Mouse (Mus musculus) hindbrain, embryonic 10.5 days (tissue): ENCODE measurements around the gene Pih1d1. TPM values are rescaled to one million over a fixed set of nuclear protein-coding genes. Genes with fewer than 3 reads are reported as not detected.

Experiments used
- DNase-seq: peaks from one replicate; pipeline ENCODE4 v3.0.0-alpha.2; 2017; ENCODE audit warnings: low spot score
- H3K27ac ChIP-seq: fragments of 300-500 bp; sonication (generic); 2 replicates; pipeline ENCODE4 v1.5.1; 2016; ENCODE audit warnings: mild to moderate bottlenecking, moderate library complexity
- H3K27me3 ChIP-seq: fragments of 300-500 bp; sonication (generic); 2 replicates; pipeline ENCODE4 v1.6.1; 2016; ENCODE audit warnings: mild to moderate bottlenecking; ENCODE audit not compliant: poor library complexity, insufficient read depth, severe bottlenecking
- H3K36me3 ChIP-seq: fragments of 300-500 bp; sonication (generic); 2 replicates; pipeline ENCODE4 v1.6.1; 2016; ENCODE audit warnings: mild to moderate bottlenecking, moderate library complexity
- H3K4me1 ChIP-seq: fragments of 300-500 bp; sonication (generic); replicated peaks from 2 replicates; pipeline ENCODE4 v1.6.1; 2016; ENCODE audit warnings: mild to moderate bottlenecking
- H3K4me3 ChIP-seq: fragments of 300-500 bp; sonication (generic); 2 replicates; pipeline ENCODE4 v1.5.1; 2016; ENCODE audit warnings: mild to moderate bottlenecking, moderate library complexity
- H3K9me3 ChIP-seq: fragments of 300-500 bp; sonication (generic); 2 replicates; pipeline ENCODE4 v1.6.1; 2016; ENCODE audit warnings: mild to moderate bottlenecking, moderate library complexity
- WGBS: fragments of 180-500 bp; shearing (Covaris S2); methylation state at CpG from one replicate; pipeline ENCODE4 v1.1.7; 2016; 5-methylcytosine and 5-hydroxymethylcytosine counted together
- polyA plus RNA-seq: library from polyadenylated mRNA; unstranded; fragments of >200 nt; fragmentation: Nextera tagmentation; extraction: Ambion mirVana; gene quantifications from 2 replicates; pipeline ENCODE4 v1.2.1, GENCODE M21; 2016

Pih1d1 gene
- polyA plus RNA-seq, 1 experiment from 2014 or later, result 116 TPM

DNA sequence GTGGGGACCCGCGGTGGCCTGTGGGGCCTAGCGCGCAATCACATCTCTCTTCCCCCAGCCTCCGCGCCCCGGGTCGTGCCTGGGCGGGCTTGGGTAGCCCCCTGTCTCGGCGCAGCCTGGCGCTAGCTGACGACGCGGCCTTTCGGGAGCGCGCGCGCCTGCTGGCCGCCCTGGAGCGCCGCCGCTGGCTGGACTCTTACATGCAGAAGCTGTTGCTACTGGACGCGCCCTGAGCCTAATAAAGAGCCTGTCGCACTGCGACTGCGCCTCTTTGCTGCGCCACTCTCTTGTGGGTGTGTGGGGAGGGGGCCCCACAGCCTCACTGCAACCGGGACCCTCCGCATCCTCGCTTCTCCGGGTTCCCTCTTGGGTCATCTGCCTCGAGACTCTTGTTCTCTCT is 27.4 kb downstream of the Pih1d1 start:
- H3K9me3 ChIP-seq, result no peaks in the 10 kb centered on the region
- H3K4me3 ChIP-seq, result peak overlapping the region; percentile 45
- DNase-seq, result no peak
- H3K27me3 ChIP-seq, result peaks cover 100% of the 10 kb centered on the region
- no peaks in the 10 kb centered on the region for H3K36me3 ChIP-seq
- whole genome bisulfite sequencing, result 5% methylated on average over 35 of the region's 35 CpGs
- peaks cover 38% of the 10 kb centered on the region for H3K4me1 ChIP-seq
- H3K27ac ChIP-seq, result no peak overlapping the region

DNA sequence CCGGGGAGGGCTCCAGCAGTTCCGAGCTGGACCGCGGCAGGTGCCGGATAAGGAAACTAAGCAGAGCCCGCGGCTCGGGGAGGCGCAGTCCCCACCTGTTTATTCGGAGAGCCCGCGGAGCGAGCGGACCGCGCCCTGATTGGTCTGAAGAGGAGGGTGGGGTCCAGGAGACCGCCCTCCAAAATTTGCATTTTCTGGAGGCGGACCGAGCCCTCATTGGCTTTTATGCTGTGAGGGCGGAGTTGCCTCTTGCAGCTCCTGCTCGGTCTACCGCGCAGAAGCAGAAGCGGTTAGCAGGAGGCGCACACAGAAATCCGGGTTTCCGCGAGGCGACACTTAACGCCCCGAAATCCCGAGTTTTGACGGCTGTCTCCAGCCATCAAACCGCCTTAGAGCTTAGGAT is 28.1 kb downstream of the Pih1d1 start:
- Histone ChIP-seq H3K9me3 (no peaks in the 10 kb centered on the region), H3K36me3 (no peaks in the 10 kb centered on the region), H3K4me1 (peaks cover 34% of the 10 kb centered on the region), H3K27me3 (peaks cover 100% of the 10 kb centered on the region), H3K27ac (no peak overlapping the region), H3K4me3 (peak overlapping the region; percentile 45)
- WGBS, result under 1% methylated on average over 34 of the region's 34 CpGs
- DNase-seq, result peak; percentile 89

DNA sequence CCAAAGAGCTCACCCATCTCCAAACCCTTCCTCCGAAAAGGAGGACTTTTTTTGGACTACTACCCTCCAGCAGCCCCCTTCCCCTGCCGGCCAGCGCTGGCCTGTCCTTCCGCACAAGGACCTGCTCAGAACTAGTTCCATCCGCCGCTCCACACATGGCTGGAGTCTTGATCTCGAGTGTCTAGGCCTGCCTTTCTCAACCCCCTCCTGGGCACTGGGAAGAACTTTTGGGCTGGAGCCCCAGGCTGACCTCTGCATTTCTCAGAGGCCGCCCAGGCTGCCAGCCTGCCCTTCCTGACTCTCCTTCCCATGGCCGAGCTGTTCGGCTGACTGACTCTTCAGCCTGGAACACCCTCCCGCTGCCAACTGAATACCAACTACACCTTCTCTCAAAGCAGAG is 28.5 kb downstream of the Pih1d1 start:
- WGBS, result 16% methylated on average over 11 of the region's 11 CpGs
- Histone ChIP-seq H3K27ac (no peak overlapping the region), H3K36me3 (no peaks in the 10 kb centered on the region)

DNA sequence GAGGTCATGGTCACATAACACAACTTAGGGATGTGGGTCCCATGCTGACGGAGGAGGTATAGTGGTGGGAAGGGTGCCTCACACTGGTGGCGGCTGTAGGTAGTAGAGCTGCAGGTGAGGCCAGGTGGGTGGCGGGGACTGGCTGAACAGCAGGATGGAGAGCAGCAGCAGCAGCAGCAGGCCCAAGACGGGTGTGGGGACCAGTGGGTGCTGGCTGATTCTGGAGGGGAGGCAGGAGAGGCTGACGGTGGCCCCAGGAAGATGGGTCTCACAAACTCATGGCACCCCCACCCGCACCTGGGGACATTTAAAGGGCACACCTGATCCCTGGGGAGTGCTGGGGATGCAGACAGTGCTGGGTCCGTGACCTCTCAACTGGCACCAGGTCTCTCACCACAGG is 29.6 kb downstream of the Pih1d1 start:
- 58% methylated on average over 7 of the region's 7 CpGs for WGBS
- no peak overlapping the region for H3K4me3 ChIP-seq
- peaks cover 32% of the 10 kb centered on the region for H3K4me1 ChIP-seq

More for the DNA sequence above, 28.5 kb downstream of the Pih1d1 start:
- Histone ChIP-seq H3K4me3 (peak overlapping the region; percentile 45), H3K4me1 (peaks cover 32% of the 10 kb centered on the region), H3K9me3 (no peaks in the 10 kb centered on the region), H3K27me3 (peaks cover 99% of the 10 kb centered on the region)
- DNase-seq, result no peak

DNA sequence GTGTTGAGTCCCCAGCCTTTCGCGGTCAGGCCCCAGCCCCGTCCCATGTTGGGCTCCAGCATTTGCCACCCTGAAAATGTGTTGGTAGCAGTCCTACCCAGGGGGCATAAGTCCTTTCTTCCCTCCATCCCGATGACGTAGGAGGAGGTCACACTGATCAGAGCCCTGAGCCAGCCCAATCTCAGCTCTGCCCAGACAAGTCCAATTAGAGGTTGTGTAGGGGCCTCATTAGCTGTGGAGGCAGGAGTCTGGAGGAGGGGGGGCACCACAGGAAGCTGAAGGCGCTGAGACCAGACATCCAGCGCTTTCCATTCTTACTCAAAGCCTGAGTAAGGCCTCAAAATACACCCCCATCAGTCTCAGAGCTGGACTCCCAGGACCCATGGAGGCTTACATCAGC is 31.8 kb downstream of the Pih1d1 start:
- no peak for DNase-seq
- Histone ChIP-seq H3K4me3 (no peak overlapping the region), H3K27ac (0 out of 2 replicates have a peak overlapping the region, but pooled peaks have one; percentile 20), H3K4me1 (peaks cover 31% of the 10 kb centered on the region), H3K27me3 (peaks cover 97% of the 10 kb centered on the region), H3K36me3 (no peaks in the 10 kb centered on the region), H3K9me3 (no peaks in the 10 kb centered on the region)
- WGBS, result 68% methylated on average over 7 of the region's 7 CpGs

More for the DNA sequence above, 29.6 kb downstream of the Pih1d1 start:
- DNase-seq, result no peak
- Histone ChIP-seq H3K9me3 (no peaks in the 10 kb centered on the region), H3K27ac (no peak overlapping the region), H3K36me3 (no peaks in the 10 kb centered on the region), H3K27me3 (peaks cover 99% of the 10 kb centered on the region)

DNA sequence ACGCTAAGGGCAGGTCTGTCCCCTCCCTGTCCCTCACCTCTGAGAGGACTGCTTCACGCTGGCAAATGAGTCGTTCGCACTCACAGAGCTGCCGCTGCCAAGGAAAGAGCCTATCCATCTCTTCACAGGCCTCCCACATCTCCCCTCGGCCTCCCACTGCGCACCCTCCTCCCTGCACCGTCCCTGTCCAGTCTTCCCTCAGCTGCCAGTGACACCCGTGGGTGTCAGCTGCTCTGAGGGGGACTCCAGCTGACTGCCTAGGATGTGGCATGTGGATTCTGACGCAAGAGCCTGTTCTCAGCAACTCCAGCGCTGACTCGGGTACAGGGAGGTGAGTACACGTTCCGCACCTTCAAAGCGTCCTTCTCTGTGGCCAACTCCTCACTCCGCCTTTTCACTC is 35.5 kb downstream of the Pih1d1 start:
- H3K27ac ChIP-seq, result no peak overlapping the region
- H3K4me1 ChIP-seq, result peaks cover 34% of the 10 kb centered on the region
- H3K36me3 ChIP-seq, result no peaks in the 10 kb centered on the region
- no peak overlapping the region for H3K4me3 ChIP-seq
- no peaks in the 10 kb centered on the region for H3K9me3 ChIP-seq
- DNase-seq, result no peak
- H3K27me3 ChIP-seq, result peaks cover 81% of the 10 kb centered on the region
- 59% methylated on average over 16 of the region's 16 CpGs for WGBS

DNA sequence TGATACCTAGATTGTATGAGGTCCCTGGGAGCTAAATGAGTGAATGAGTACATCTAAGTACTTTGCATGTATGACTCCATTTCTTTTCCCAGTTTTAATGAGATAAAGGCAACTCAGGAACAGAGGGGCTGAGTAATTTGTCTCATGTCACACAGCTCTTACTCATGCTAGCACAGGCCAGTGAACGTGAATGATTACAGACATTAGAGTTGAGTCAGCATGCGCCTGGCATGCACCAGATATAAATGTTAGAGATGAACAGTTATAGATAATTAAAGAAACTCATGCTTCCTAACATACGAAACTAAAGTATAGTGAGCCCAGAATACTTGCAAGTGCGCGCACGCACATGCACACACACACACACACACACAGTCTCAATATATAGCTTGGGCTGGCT is 36.1 kb downstream of the Pih1d1 start:
- 90% methylated on average over 6 of the region's 6 CpGs for WGBS
- peaks cover 75% of the 10 kb centered on the region for H3K27me3 ChIP-seq

DNA sequence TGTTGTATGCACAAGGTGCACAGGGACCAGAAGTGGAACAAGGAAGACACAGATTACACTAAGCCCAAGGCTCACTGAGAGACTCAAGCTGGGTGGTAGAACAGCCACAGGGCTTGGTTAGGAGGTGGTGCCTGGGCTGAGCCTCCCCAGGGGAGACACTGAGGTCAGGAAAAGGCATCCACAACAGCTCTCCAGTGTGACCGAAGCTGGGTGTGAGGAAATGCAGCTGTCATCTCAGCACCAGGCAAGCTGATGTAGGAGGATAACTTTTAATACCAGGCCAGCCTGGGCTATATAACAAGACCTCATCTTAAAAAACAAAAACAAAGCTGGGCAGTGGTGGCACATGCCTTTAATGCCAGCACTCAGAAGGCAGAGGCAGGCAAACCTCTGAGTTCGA is 37.1 kb downstream of the Pih1d1 start:
- 74% methylated on average over 2 of the region's 2 CpGs for WGBS
- H3K27ac ChIP-seq, result no peak overlapping the region
- peaks cover 74% of the 10 kb centered on the region for H3K27me3 ChIP-seq

More for the DNA sequence above, 36.1 kb downstream of the Pih1d1 start:
- H3K4me1 ChIP-seq, result peaks cover 34% of the 10 kb centered on the region
- DNase-seq, result no peak
- no peaks in the 10 kb centered on the region for H3K36me3 ChIP-seq
- H3K27ac ChIP-seq, result no peak overlapping the region
- H3K4me3 ChIP-seq, result no peak overlapping the region
- no peaks in the 10 kb centered on the region for H3K9me3 ChIP-seq

DNA sequence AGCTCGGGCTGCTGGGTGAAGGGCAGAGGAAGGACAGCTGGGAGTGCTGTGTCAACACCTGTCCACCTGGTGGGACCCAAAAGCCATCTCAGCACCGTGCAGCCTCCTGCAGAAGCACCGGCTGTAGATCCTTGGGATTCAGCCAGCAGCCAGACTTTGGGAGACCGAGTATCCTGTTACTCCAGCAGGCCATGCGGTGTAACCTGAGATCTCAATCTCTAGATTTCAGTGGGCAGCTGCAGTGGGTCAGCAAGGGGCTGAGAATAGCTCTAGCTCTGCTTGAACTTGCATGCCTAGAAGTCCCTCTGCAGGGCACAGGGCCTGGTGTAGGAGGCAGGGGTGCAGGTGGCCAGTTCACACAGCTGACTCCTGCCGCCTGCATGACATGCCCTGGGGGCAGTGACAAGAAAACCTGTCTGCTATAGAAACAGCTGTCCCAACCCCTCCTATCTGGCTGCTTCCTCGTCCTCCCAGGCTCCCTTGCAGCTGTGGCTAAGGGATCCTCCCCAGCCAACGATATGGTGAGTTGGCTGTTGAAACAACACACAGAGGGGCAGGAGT is 37.8 kb downstream of the Pih1d1 start:
- Histone ChIP-seq H3K27ac (0 out of 2 replicates have a peak overlapping the region, but pooled peaks have one; percentile 5), H3K36me3 (no peaks in the 10 kb centered on the region), H3K4me1 (peaks cover 49% of the 10 kb centered on the region), H3K27me3 (peaks cover 71% of the 10 kb centered on the region), H3K9me3 (no peaks in the 10 kb centered on the region), H3K4me3 (no peak overlapping the region)
- DNase-seq, result peak; percentile 53
- WGBS, result 18% methylated on average over 8 of the region's 8 CpGs

More for the DNA sequence above, 37.1 kb downstream of the Pih1d1 start:
- Histone ChIP-seq H3K36me3 (no peaks in the 10 kb centered on the region), H3K4me3 (no peak overlapping the region), H3K4me1 (peaks cover 42% of the 10 kb centered on the region), H3K9me3 (no peaks in the 10 kb centered on the region)
- DNase-seq, result no peak

DNA sequence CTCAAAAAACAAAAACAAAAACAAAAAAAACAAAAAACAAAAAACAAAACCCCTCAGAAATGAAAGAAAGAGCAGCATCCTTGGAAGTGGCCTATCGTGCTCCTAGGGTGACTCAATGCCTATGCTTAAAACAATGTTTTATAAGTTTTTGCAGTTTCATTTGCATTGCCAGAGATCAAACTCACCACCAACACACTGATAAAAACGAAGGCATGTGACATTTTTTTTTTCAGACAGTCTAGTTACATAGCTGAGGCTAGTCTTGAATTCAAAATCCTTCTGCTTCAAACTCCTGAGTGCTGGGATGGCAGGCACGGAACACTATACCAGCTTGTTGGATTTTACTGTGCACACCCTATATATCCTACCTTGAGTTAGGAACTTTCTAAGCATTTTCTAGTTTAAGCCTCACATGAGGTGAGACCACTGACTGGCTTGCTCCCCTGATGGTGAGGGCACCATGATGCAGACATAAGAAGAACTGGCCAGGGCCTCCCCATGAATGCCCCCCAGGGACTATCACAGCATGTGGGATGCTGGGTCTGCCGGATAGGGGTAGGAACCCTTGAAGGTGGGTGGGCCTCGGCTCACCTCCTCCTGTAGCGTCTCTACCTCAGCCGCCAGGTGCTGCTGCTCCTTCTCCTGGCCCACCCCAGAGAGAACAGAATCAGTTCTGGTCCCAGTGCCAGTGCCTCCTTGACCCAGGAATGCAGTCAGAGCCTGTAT is 38.6 kb downstream of the Pih1d1 start:
- Histone ChIP-seq H3K36me3 (no peaks in the 10 kb centered on the region), H3K4me3 (no peak overlapping the region), H3K4me1 (peaks cover 56% of the 10 kb centered on the region), H3K9me3 (no peaks in the 10 kb centered on the region), H3K27ac (peak overlapping the region; percentile 50), H3K27me3 (peaks cover 68% of the 10 kb centered on the region)
- 76% methylated on average over 7 of the region's 7 CpGs for WGBS
- DNase-seq, result no peak

DNA sequence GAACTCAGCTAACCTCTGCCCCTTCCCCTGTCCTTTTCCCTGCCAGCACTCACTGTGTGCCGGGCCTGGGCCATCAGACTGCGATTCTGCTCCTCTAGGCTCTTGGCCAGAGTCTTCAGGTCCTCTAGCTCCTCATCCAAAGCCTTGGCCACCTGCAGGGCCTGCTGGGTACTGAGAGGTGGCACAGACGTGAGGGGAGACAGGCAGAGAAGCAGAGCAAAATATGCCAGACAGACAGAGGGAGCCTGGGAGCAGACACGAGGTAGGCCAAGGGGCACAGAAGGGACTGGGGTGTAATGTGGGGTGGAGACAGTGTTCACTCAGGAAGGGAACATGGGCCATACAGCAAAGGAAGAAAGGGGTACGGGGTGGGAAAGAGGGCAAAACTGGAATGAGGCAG is 39.3 kb downstream of the Pih1d1 start:
- H3K4me3 ChIP-seq, result no peak overlapping the region
- peaks cover 61% of the 10 kb centered on the region for H3K4me1 ChIP-seq
- H3K36me3 ChIP-seq, result no peaks in the 10 kb centered on the region
- no peak for DNase-seq
- H3K27ac ChIP-seq, result peak overlapping the region; percentile 50
- H3K27me3 ChIP-seq, result peaks cover 61% of the 10 kb centered on the region
- no peaks in the 10 kb centered on the region for H3K9me3 ChIP-seq
- 62% methylated on average over 5 of the region's 5 CpGs for WGBS

DNA sequence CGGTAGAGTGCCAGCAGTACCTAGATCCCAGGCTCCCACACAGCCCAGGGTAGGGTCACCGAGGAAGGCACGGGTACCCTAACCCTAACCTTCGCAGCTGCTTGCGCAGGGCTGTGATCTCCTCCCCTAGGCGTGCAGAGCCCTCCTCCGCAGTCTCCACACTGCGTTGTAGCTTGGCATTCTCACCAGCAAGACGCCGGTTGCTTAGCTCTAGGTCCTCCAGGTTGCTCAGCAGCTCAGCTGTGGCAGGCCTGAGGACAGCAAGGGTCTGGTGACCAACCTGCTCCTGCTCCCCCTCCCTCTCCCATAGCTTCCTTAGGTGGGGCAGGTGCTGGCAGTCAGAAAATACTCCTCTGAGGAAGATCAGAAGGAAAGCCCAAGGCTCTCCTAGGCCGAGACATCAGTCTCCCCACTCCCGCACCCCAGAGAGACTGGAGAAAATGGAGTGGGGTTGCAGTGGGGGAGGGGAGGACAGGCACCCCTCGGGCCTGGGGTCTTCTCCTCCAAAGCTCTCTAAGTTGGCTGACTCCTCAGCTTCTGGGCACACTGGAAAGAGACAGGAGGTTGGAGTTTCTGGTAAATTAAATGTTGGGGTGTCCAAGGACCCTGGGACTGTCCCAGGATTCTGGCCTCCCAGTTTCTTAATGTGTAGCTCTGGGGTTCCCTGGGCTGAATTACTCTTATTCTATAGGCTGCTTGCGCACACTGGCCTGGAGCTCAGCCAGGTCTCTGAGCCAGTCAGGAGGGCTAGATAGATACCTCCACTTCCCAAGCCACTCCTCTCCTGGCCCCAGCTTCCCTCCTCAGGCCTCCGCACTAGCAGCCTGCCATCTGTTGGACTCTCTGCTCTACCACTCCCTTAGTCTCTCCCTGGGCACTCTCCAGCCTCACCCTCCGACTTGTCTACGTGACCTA is 40.0 kb downstream of the Pih1d1 start:
- WGBS, result 71% methylated on average over 17 of the region's 17 CpGs
- no peak for DNase-seq
- H3K27me3 ChIP-seq, result peaks cover 54% of the 10 kb centered on the region
- H3K4me3 ChIP-seq, result no peak overlapping the region
- H3K4me1 ChIP-seq, result peaks cover 66% of the 10 kb centered on the region
- H3K27ac ChIP-seq, result peak overlapping the region; percentile 18; the same call in 1 of the 2 replicates
- no peaks in the 10 kb centered on the region for H3K36me3 ChIP-seq
- no peaks in the 10 kb centered on the region for H3K9me3 ChIP-seq
